Mouse (Mus musculus) E14TG2a.4 (cell line): ENCODE results near the gene Adgrv1.

Experiments
- CTCF ChIP-seq: conservative IDR thresholded peaks from 2 replicates; pipeline ENCODE4 v1.5.1; 2014; ENCODE audit warnings: low read length
- NANOG ChIP-seq: IDR thresholded peaks from 2 replicates; pipeline ENCODE4 v1.6.1; 2014; ENCODE audit warnings: borderline replicate concordance, low read length, mixed read lengths
- POU5F1 ChIP-seq: IDR thresholded peaks from 2 replicates; pipeline ENCODE4 v1.6.1; 2014; ENCODE audit warnings: low read length, borderline replicate concordance

DNA sequence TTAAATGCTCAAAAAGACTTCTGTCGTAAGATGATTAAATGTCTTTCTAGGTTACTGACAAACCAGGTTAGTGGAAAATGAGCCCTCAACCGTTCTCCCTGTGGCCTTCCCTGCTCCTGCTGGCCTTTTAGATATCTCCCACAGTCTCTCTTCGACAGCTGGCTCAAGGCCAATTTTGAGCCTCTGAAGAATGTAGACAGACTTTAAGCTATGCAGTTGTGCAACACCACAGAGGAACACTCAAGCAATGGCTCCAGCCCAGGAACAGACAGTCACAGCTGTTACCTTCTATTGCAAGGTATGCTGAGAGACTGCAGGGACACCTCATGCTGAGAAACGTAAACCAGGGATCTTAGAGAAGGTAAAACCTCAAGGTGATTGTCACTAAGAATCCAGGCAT, 529.2 kb downstream of the Adgrv1 start:
- TF ChIP-seq CTCF: no peak
- TF ChIP-seq NANOG: no peak
- no peak for TF ChIP-seq POU5F1
